ENCODE assay signal across 23 mouse cellular contexts in the genomic region with DNA sequence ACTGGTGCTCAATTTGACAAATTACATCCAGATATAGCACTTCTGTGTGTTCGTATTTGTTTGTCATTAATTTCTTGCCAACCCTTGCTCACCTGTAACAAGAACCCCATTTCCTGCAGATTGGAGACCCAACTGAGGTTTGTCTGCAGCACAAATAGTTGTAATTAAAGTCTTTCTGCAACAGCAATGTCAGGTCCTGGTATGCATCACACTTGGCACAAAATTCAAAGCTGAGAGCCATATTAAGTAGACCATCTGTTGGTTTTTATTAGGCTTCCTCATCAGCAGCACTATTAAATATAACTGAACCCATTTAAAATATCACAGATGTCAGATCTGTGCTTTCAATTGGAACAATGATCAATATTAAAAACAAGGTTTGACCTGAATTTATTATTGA.
A peak's percentile ranks its signal among the peaks of the same experiment; 100 is the strongest.
DNase-seq lines count a peak whose midpoint lies in the region; ATAC-seq and TF ChIP-seq lines count a peak whose summit lies in the region.
"Had no signal": no experiment of that assay in that cellular context is flagged by ENCODE, and none has a peak within 500 bp of the region (broad histone marks: within the 10 kb centered on the region; RNA-seq: fewer than 3 reads in every experiment).

No protein-coding gene starts in this region.

- TF ChIP-seq CTCF in midbrain, postnatal 0 days (IDR thresholded peaks at IDR 0.05) = no peak

- H3K4me1 ChIP-seq in forebrain, embryonic 13.5 days = no peaks in the 10 kb centered on the region
- H3K4me1 ChIP-seq in forebrain, embryonic 12.5 days = no peaks in the 10 kb centered on the region
- H3K4me1 ChIP-seq in midbrain, postnatal 0 days (ENCODE audit: insufficient read depth, low read length) = no peaks in the 10 kb centered on the region
- no peaks in the 10 kb centered on the region for H3K4me1 ChIP-seq in midbrain, embryonic 13.5 days (replicated peaks)
- no peaks in the 10 kb centered on the region for H3K4me1 ChIP-seq in forebrain, embryonic 16.5 days (replicated peaks; ENCODE audit: control insufficient read depth, insufficient read depth, low read length)
- H3K4me1 ChIP-seq: embryonic facial prominence, embryonic 12.5 days; hindbrain, embryonic 12.5 days; kidney, embryonic 15.5 days; liver, embryonic 13.5 days; megakaryocyte, embryonic 14.5 days; neural tube, embryonic 12.5 days had no signal

- WGBS in forebrain, embryonic 13.5 days = 70% methylated on average over 1 of the region's 1 CpGs
- 77% methylated on average over 1 of the region's 1 CpGs for WGBS in forebrain, embryonic 12.5 days
- WGBS in midbrain, postnatal 0 days = 97% methylated on average over 1 of the region's 1 CpGs
- 93% methylated on average over 1 of the region's 1 CpGs for WGBS in midbrain, embryonic 13.5 days
- 70% methylated on average over 1 of the region's 1 CpGs for WGBS in forebrain, embryonic 16.5 days

- no peak overlapping the region for H3K9ac ChIP-seq in forebrain, embryonic 13.5 days
- no peak overlapping the region for H3K9ac ChIP-seq in forebrain, embryonic 12.5 days
- H3K9ac ChIP-seq in midbrain, postnatal 0 days (replicated peaks; ENCODE audit: low read length, poor library complexity, severe bottlenecking) = no peak overlapping the region
- no peak overlapping the region for H3K9ac ChIP-seq in midbrain, embryonic 13.5 days (replicated peaks)
- no peak overlapping the region for H3K9ac ChIP-seq in forebrain, embryonic 16.5 days (replicated peaks; ENCODE audit: low read depth, low read length)
- H3K9ac ChIP-seq: embryonic facial prominence, embryonic 12.5 days; hindbrain, embryonic 12.5 days; kidney, embryonic 15.5 days; liver, embryonic 13.5 days; lung, embryonic 14.5 days; neural tube, embryonic 12.5 days had no signal

- no peak overlapping the region for H3K4me3 ChIP-seq in forebrain, embryonic 13.5 days
- H3K4me3 ChIP-seq in forebrain, embryonic 12.5 days (replicated peaks) = no peak overlapping the region
- H3K4me3 ChIP-seq in midbrain, postnatal 0 days (ENCODE audit: low read depth, low read length) = no peak overlapping the region
- H3K4me3 ChIP-seq in midbrain, embryonic 13.5 days (replicated peaks) = no peak overlapping the region
- H3K4me3 ChIP-seq in forebrain, embryonic 16.5 days (replicated peaks; ENCODE audit: low read length) = no peak overlapping the region
- H3K4me3 ChIP-seq: embryonic facial prominence, embryonic 12.5 days; heart, adult 2 months; hindbrain, embryonic 12.5 days; kidney, embryonic 15.5 days; left cerebral cortex, adult 2 months; liver, embryonic 13.5 days; megakaryocyte, embryonic 14.5 days; neural tube, embryonic 12.5 days had no signal

- peak; percentile 1 for DNase-seq in midbrain, postnatal 0 days (ENCODE audit: low spot score)
- peak; percentile 32 for DNase-seq in telencephalon, adult 2 months (ENCODE audit: low read depth, low spot score)
- DNase-seq in lung, postnatal 4 days = no peak
- DNase-seq: adrenal gland, postnatal 10 days; gastrocnemius, postnatal 36 days; heart, adult 2 months; kidney, adult 11 months; kidney, postnatal 36 days; liver, embryonic 13.5 days; lung, embryonic 14.5 days; midbrain, embryonic 14.5 days; thymus, postnatal 36 days had no signal

- no peaks in the 10 kb centered on the region for H3K9me3 ChIP-seq in forebrain, embryonic 13.5 days (replicated peaks)
- H3K9me3 ChIP-seq in forebrain, embryonic 12.5 days = no peaks in the 10 kb centered on the region
- no peaks in the 10 kb centered on the region for H3K9me3 ChIP-seq in midbrain, postnatal 0 days (ENCODE audit: low read length)
- no peaks in the 10 kb centered on the region for H3K9me3 ChIP-seq in midbrain, embryonic 13.5 days
- H3K9me3 ChIP-seq in forebrain, embryonic 16.5 days (ENCODE audit: control insufficient read depth, low read length) = no peaks in the 10 kb centered on the region
- H3K9me3 ChIP-seq: embryonic facial prominence, embryonic 12.5 days; hindbrain, embryonic 12.5 days; kidney, embryonic 15.5 days; liver, embryonic 13.5 days; megakaryocyte, embryonic 14.5 days; neural tube, embryonic 12.5 days had no signal

- peak; percentile 63; the same call in 1 of the 2 replicates for ATAC-seq in forebrain, embryonic 13.5 days
- ATAC-seq in forebrain, embryonic 12.5 days (ENCODE audit: low FRiP score) = no peak
- no peak for ATAC-seq in midbrain, postnatal 0 days (ENCODE audit: low FRiP score)
- ATAC-seq in midbrain, embryonic 13.5 days = no peak
- peak; percentile 65 for ATAC-seq in forebrain, embryonic 16.5 days
- no peak for ATAC-seq in erythroid progenitor cell, adult 5-6 weeks (replicated peaks; ENCODE audit: low FRiP score, poor library complexity, severe bottlenecking)

- no peaks in the 10 kb centered on the region for H3K36me3 ChIP-seq in forebrain, embryonic 13.5 days (ENCODE audit: poor library complexity, severe bottlenecking)
- H3K36me3 ChIP-seq in forebrain, embryonic 12.5 days (replicated peaks) = no peaks in the 10 kb centered on the region
- H3K36me3 ChIP-seq in midbrain, postnatal 0 days (ENCODE audit: insufficient read depth, low read length) = no peaks in the 10 kb centered on the region
- no peaks in the 10 kb centered on the region for H3K36me3 ChIP-seq in midbrain, embryonic 13.5 days
- no peaks in the 10 kb centered on the region for H3K36me3 ChIP-seq in forebrain, embryonic 16.5 days (ENCODE audit: control insufficient read depth, insufficient read depth)
- H3K36me3 ChIP-seq: embryonic facial prominence, embryonic 12.5 days; hindbrain, embryonic 12.5 days; kidney, embryonic 15.5 days; liver, embryonic 13.5 days; neural tube, embryonic 12.5 days had no signal

- no peaks in the 10 kb centered on the region for H3K27me3 ChIP-seq in forebrain, embryonic 13.5 days
- H3K27me3 ChIP-seq in forebrain, embryonic 12.5 days = no peaks in the 10 kb centered on the region
- no peaks in the 10 kb centered on the region for H3K27me3 ChIP-seq in midbrain, postnatal 0 days (ENCODE audit: insufficient read depth, low read length)
- H3K27me3 ChIP-seq in midbrain, embryonic 13.5 days = no peaks in the 10 kb centered on the region
- no peaks in the 10 kb centered on the region for H3K27me3 ChIP-seq in forebrain, embryonic 16.5 days (replicated peaks; ENCODE audit: control insufficient read depth, insufficient read depth, low read length)
- H3K27me3 ChIP-seq: embryonic facial prominence, embryonic 12.5 days; hindbrain, embryonic 12.5 days; kidney, embryonic 15.5 days; liver, embryonic 13.5 days; megakaryocyte, embryonic 14.5 days; neural tube, embryonic 12.5 days had no signal

- H3K27ac ChIP-seq in forebrain, embryonic 13.5 days = no peak overlapping the region
- H3K27ac ChIP-seq in forebrain, embryonic 12.5 days = no peak overlapping the region
- H3K27ac ChIP-seq in midbrain, postnatal 0 days (ENCODE audit: low read depth, low read length) = no peak overlapping the region
- H3K27ac ChIP-seq in midbrain, embryonic 13.5 days = no peak overlapping the region
- H3K27ac ChIP-seq in forebrain, embryonic 16.5 days (ENCODE audit: low read length) = no peak overlapping the region
- H3K27ac ChIP-seq: embryonic facial prominence, embryonic 12.5 days; heart, adult 2 months; hindbrain, embryonic 12.5 days; kidney, embryonic 15.5 days; left cerebral cortex, adult 2 months; liver, embryonic 13.5 days; neural tube, embryonic 12.5 days had no signal

- no peak overlapping the region for H3K4me2 ChIP-seq in forebrain, embryonic 13.5 days
- no peak overlapping the region for H3K4me2 ChIP-seq in forebrain, embryonic 12.5 days
- H3K4me2 ChIP-seq in midbrain, postnatal 0 days (ENCODE audit: low read depth, low read length, poor library complexity, severe bottlenecking) = no peak overlapping the region
- no peak overlapping the region for H3K4me2 ChIP-seq in midbrain, embryonic 13.5 days (replicated peaks)
- H3K4me2 ChIP-seq in forebrain, embryonic 16.5 days (ENCODE audit: low read length) = no peak overlapping the region
- H3K4me2 ChIP-seq: embryonic facial prominence, embryonic 12.5 days; hindbrain, embryonic 12.5 days; kidney, embryonic 15.5 days; liver, embryonic 13.5 days; lung, embryonic 14.5 days; neural tube, embryonic 12.5 days had no signal

Comparison
In these comparisons a context has a peak if more than half of its experiments do, and no peak if none do; other contexts are left out.
1. ATAC-seq: peak in forebrain, embryonic 13.5 days (single experiment) and forebrain, embryonic 16.5 days (single experiment); none in forebrain, embryonic 12.5 days (single experiment), midbrain, postnatal 0 days (single experiment), midbrain, embryonic 13.5 days (single experiment) and erythroid progenitor cell, adult 5-6 weeks (single experiment).
2. DNase-seq: peak in midbrain, postnatal 0 days (single experiment) and telencephalon, adult 2 months (single experiment); none in lung, postnatal 4 days (0 of 2).